Mouse (Mus musculus) hindbrain, postnatal 0 days (tissue): Measurements from ENCODE around the gene Pecam1. TPM values are rescaled to one million over a fixed set of nuclear protein-coding genes. Genes with fewer than 3 reads are reported as not detected.

Experiments used
- ATAC-seq: fragments of 200-750 bp; cut with Nextera tagmentation; 2 replicates; pipeline ENCODE4 v1.8.0; 2017; ENCODE audit warnings: mild to moderate bottlenecking, moderate TSS enrichment, moderate library complexity
- DNase-seq: peaks from one replicate; pipeline ENCODE4 v3.0.0-alpha.2; 2015; ENCODE audit warnings: low spot score
- H3K27ac ChIP-seq: fragments of 300-500 bp; sonication (generic); 2 replicates; pipeline ENCODE4 v1.5.1; 2014; ENCODE audit warnings: mild to moderate bottlenecking
- H3K27me3 ChIP-seq: fragments of 300-500 bp; sonication (generic); 2 replicates; pipeline ENCODE4 v1.6.1; 2014; ENCODE audit warnings: low read length, mixed read lengths; ENCODE audit not compliant: insufficient read depth
- H3K36me3 ChIP-seq: fragments of 300-500 bp; sonication (generic); 2 replicates; pipeline ENCODE4 v1.6.1; 2014; ENCODE audit warnings: low read length, mixed read lengths; ENCODE audit not compliant: insufficient read depth
- H3K4me1 ChIP-seq: fragments of 300-500 bp; sonication (generic); 2 replicates; pipeline ENCODE4 v1.6.1; 2014; ENCODE audit warnings: antibody characterized with exemption, low read length, mixed read lengths; ENCODE audit not compliant: insufficient read depth
- H3K4me2 ChIP-seq: fragments of 300-500 bp; sonication (generic); 2 replicates; pipeline ENCODE4 v1.6.1; 2014; ENCODE audit warnings: low read depth, mild to moderate bottlenecking, low read length, moderate library complexity, mixed read lengths
- H3K4me3 ChIP-seq: fragments of 300-500 bp; sonication (generic); 2 replicates; pipeline ENCODE4 v1.5.1; 2014; ENCODE audit warnings: low read length
- H3K9ac ChIP-seq: fragments of 300-500 bp; sonication (generic); replicated peaks from 2 replicates; pipeline ENCODE4 v1.6.1; 2014; ENCODE audit warnings: mild to moderate bottlenecking, low read length, moderate library complexity, mixed read lengths
- H3K9me3 ChIP-seq: fragments of 300-500 bp; sonication (generic); 2 replicates; pipeline ENCODE4 v1.6.1; 2016; ENCODE audit warnings: low read length, mixed read lengths
- CTCF ChIP-seq: IDR thresholded peaks from 2 replicates; pipeline ENCODE4 v1.5.1; 2016; ENCODE audit warnings: antibody characterized with exemption, control low read depth, low read depth
- WGBS: fragments of 180-500 bp; shearing (Covaris S2); extraction: QIAGEN DNeasy Blood & Tissue Kit; methylation state at CpG from one replicate; pipeline ENCODE4 v1.1.7; 2014; 5-methylcytosine and 5-hydroxymethylcytosine counted together
- polyA plus RNA-seq: library from polyadenylated mRNA; unstranded; fragments of >200 nt; fragmentation: Nextera tagmentation; extraction: Ambion mirVana; gene quantifications from 2 replicates; pipeline ENCODE4 v1.2.1, GENCODE M21; 2015
- total RNA-seq: library from RNA; depleted of rRNA; stranded (reverse); fragments of >200 nt; gene quantifications from 2 replicates; pipeline ENCODE4 v1.2.3, GENCODE M21; 2014

Pecam1 gene
- total and polyA plus RNA-seq, 2 experiments from 2014 or later, result 10.9 to 19.2 TPM

DNA sequence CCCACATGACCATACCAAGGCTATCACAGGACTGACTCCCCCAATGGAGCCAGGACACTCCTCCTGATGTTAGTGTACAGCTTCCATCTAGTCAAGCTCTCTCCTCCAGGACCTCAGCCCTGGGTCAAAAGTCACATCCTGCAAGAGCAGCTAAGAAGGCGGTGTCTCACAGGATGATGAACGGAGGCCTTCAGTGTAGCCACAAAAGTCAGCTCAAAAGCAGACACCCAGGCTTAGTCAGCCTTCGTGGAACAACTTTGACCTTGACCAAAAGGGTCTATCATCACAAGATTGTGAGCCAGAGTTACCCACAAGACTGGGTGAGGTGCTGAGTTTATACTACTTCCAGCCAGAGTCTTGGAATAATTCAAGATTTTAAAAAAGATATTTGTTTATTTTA is 42.6 kb downstream of the Pecam1 start:
- Histone ChIP-seq H3K36me3 (no peaks in the 10 kb centered on the region), H3K9ac (no peak overlapping the region), H3K4me3 (no peak overlapping the region), H3K9me3 (no peaks in the 10 kb centered on the region), H3K4me1 (no peaks in the 10 kb centered on the region), H3K27ac (no peak overlapping the region), H3K27me3 (no peaks in the 10 kb centered on the region), H3K4me2 (no peak overlapping the region)
- DNase-seq (no peak), ATAC-seq (no peak)
- 83% methylated on average over 3 of the region's 3 CpGs for WGBS
- TF ChIP-seq CTCF, result no peak

DNA sequence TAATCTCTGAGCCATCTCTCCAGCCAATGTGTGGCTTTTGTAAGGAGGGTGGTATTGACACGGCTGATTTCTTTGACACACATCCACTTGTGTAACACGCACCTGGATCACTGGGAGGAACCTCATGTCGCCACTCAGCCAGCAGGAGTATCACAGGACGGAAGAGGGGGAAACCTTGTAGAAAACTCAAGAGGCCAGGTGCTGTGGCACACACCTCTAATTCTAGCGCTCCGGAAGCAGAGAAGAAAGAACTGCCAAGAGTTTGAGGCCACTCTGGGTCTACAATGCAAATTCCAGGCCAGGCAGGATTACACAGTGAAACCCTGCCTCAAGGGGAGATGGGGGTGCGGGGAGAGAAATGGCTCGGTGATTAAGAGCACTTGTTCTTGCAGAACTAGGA is 43.3 kb downstream of the Pecam1 start:
- Histone ChIP-seq H3K27ac (no peak overlapping the region), H3K36me3 (no peaks in the 10 kb centered on the region), H3K27me3 (no peaks in the 10 kb centered on the region), H3K4me1 (no peaks in the 10 kb centered on the region), H3K4me3 (no peak overlapping the region), H3K9me3 (no peaks in the 10 kb centered on the region), H3K4me2 (no peak overlapping the region), H3K9ac (no peak overlapping the region)
- no peak for TF ChIP-seq CTCF
- 85% methylated on average over 8 of the region's 8 CpGs for WGBS
- ATAC-seq (no peak), DNase-seq (no peak)

DNA sequence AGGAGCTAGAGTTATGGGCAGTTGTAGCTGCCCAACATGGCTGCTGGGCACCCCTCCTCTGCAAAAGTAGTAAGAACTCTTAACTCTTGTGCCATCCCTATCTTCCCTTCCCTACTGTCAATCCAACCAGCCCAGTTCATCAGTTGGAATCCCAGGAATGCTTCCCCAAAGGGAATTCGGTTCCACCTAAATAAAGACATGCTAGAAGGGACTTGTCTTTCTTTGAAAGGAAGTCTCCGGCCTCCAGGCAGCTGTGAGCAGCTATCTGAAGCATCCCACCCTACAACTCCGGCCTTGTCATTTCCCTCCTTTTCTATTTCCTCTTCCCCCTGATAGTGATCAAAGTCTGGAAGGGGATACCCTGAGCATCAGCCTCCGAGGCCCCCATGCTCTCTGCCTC is 44.2 kb downstream of the Pecam1 start:
- no peak overlapping the region for H3K9ac ChIP-seq
- no peak overlapping the region for H3K4me3 ChIP-seq
- 30% methylated on average over 4 of the region's 4 CpGs for WGBS
- ATAC-seq, result no peak
- no peak overlapping the region for H3K27ac ChIP-seq
- no peaks in the 10 kb centered on the region for H3K27me3 ChIP-seq
- no peak for DNase-seq
- no peaks in the 10 kb centered on the region for H3K4me1 ChIP-seq
- no peak for TF ChIP-seq CTCF
- H3K4me2 ChIP-seq, result no peak overlapping the region
- H3K9me3 ChIP-seq, result no peaks in the 10 kb centered on the region
- H3K36me3 ChIP-seq, result no peaks in the 10 kb centered on the region

DNA sequence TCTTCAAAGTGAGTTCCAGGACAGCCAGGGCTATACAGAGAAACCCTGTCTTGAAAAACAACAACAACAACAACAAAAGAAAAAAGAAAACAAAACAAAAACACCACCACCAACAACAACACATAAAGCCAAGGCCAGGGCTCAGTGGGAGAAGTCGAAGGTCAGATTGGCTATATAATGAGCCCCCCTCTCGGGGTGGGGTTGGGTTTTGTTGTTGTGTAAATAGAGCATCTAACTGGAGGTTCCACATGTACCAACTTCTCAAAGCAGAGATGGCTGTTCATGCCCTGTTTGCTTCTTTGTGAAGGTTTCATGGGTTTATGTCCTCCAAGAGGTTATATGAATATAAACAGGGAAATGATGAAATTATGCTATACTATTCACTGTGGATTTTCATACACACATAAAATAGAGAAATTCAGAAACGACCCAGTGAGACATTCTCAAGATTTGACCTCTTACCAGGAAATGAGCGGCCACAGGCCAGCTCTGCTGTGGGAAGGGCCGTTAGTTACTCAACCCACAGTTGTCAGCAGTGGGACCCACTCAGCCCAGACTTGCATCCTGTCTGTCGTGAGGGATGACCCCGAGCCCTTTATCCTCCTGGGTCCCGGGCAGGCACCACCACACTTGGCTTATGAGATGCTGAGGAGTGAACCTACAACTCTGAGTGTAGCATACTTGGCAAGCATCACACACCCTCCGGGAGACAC is 45.9 kb downstream of the Pecam1 start:
- TF ChIP-seq CTCF, result no peak
- Histone ChIP-seq H3K9me3 (no peaks in the 10 kb centered on the region), H3K27me3 (no peaks in the 10 kb centered on the region), H3K4me1 (no peaks in the 10 kb centered on the region), H3K9ac (no peak overlapping the region), H3K36me3 (no peaks in the 10 kb centered on the region), H3K27ac (no peak overlapping the region), H3K4me3 (no peak overlapping the region), H3K4me2 (no peak overlapping the region)
- 68% methylated on average over 9 of the region's 9 CpGs for WGBS
- DNase-seq (no peak), ATAC-seq (no peak)

DNA sequence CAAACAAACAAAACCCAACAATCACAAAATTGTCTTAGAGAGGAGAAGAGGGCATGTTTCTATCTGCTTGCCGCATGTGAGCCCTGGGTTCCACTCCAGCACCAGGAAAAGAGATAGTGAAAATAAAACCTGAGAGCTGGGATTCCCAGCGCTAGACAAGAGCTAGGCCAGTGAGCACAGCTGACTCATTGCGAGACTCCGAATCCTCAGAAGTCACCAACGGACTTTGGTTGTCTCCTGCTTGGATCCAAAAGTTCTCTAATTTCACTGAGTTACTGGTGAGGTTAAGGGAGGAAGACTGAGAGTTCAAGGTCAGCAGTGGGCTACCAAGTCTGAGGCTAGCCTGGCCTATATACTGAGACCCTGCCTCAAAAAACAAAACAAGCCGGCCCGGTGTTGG is 46.5 kb downstream of the Pecam1 start:
- TF ChIP-seq CTCF, result no peak
- Histone ChIP-seq H3K27ac (no peak overlapping the region), H3K4me2 (no peak overlapping the region), H3K9me3 (no peaks in the 10 kb centered on the region), H3K27me3 (no peaks in the 10 kb centered on the region), H3K36me3 (no peaks in the 10 kb centered on the region), H3K9ac (no peak overlapping the region), H3K4me3 (no peak overlapping the region), H3K4me1 (no peaks in the 10 kb centered on the region)
- DNase-seq (no peak), ATAC-seq (no peak)
- WGBS, result 90% methylated on average over 7 of the region's 7 CpGs

DNA sequence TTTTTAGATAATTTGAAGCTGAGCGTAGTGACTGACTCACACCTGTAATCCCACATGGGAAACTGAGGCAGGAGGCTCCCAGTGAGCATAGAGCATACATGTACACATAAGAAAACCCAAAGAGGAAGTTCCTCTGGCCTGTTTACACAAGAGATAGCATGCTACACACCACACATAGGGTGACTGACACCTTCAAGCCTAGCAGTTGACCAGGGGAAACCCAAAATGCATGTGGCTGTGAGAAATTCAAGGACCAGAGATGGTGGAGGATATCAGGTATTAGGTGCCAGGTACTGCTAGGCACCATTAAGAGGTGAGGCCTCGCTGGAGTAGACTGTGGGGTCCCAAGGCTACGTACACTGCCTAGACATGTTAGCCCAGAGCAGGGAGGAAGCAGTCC is 47.8 kb downstream of the Pecam1 start:
- no peaks in the 10 kb centered on the region for H3K36me3 ChIP-seq
- no peak for TF ChIP-seq CTCF
- no peak overlapping the region for H3K4me3 ChIP-seq
- H3K9me3 ChIP-seq, result no peaks in the 10 kb centered on the region
- H3K9ac ChIP-seq, result no peak overlapping the region
- H3K27ac ChIP-seq, result no peak overlapping the region
- no peak overlapping the region for H3K4me2 ChIP-seq
- DNase-seq (no peak), ATAC-seq (no peak)
- H3K27me3 ChIP-seq, result no peaks in the 10 kb centered on the region
- H3K4me1 ChIP-seq, result no peaks in the 10 kb centered on the region
- WGBS, result 85% methylated on average over 3 of the region's 3 CpGs

DNA sequence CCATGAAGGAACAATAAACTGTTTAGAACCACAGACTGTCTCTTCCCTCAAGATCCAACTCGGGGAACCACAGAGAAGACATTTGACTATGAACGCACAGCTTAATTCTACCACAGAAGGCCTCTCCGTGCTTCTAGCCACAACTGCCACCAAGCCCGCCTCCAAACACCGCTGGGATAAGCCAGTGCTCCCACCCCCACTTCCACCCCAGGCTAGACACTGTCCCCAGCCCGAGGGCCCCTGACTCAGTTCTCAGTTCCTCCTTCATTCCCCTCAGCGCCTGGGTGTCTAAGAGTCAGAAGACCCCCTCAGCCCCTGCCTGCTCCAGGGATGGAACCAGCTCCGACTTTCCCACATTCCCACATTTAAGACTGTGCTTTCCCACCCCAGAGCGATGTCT is 48.8 kb downstream of the Pecam1 start:
- Histone ChIP-seq H3K27me3 (no peaks in the 10 kb centered on the region), H3K9ac (no peak overlapping the region), H3K36me3 (no peaks in the 10 kb centered on the region), H3K4me3 (no peak overlapping the region), H3K27ac (no peak overlapping the region), H3K4me2 (no peak overlapping the region), H3K9me3 (no peaks in the 10 kb centered on the region), H3K4me1 (no peaks in the 10 kb centered on the region)
- no peak for ATAC-seq
- no peak for DNase-seq
- 70% methylated on average over 9 of the region's 9 CpGs for WGBS
- TF ChIP-seq CTCF, result no peak
